Mouse (Mus musculus): ENCODE measurements at regions not wholly inside any gene's neighbourhood (a gene's known extent, or its start where the extent isn't known, plus 50 kb on each side); places are given as distances from the start of the nearest gene placed in this dataset.

DNA sequence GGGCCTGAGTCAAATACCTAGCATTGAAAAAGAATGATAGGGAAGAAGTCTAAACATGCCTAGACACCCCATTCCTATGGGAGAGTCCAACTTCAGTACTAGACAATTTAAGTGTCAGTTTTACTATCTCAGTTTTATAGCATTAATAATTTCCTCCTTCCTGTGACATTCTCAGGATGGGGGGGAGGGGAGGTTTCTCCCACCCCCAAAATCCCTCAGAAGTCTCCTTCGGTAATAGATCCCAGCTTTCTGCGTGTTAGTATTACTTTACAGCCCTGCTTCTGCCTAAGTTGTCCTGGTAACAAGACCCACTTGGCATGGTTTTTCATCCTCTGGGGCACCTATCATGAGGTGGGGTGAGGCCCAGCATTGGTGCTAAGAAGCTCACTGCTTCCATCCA lies 202.9 kb upstream of the Dapk1 start:
- 39% methylated on average over 2 of the region's 2 CpGs for WGBS
- Histone ChIP-seq H3K9me3 (replicated peaks) (no peaks in the 10 kb centered on the region), H3K4me3 (replicated peaks) (no peak overlapping the region), H3K9ac (no peak overlapping the region), H3K36me3 (no peaks in the 10 kb centered on the region), H3K27me3 (no peaks in the 10 kb centered on the region), H3K4me2 (no peak overlapping the region), H3K4me1 (no peaks in the 10 kb centered on the region), H3K27ac (no peak overlapping the region)
- ATAC-seq (replicated peaks; ENCODE audit: low FRiP score): no peak

DNA sequence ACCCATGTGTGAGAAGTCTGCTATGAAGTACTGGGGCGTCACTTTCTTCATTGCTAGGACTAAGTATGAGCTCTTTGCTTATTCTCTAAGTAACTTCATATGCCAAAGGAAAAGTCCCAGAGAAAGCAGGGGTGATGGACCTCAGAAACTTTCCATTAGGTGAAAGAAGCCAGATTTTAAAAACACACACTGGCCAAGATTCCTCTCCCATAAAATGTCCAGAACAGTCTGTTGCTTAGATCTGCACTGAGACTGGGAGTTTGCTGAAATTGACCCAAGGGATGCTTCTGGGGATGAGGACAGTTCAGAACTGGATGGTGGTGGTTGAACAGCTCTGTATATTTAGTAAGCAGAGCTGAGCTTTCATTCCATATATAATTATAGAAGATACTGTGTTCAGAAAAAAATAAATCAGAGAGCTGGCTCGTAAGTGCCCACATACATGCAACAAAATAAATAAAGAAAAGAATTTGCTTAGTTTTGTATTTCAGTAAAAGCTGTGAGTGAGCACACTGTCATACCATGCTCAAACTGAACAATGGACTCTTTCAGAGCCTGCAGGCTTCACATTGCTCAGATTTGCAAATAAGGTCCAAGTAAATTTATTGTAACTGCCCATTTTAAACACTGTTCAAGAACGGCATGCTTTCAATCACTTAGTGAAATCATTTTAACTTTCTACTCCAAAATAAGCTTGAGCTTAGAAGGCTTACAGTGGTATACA lies 200.8 kb upstream of the Dapk1 start:
- Histone ChIP-seq H3K9me3 (replicated peaks) (no peaks in the 10 kb centered on the region), H3K27me3 (no peaks in the 10 kb centered on the region), H3K36me3 (no peaks in the 10 kb centered on the region), H3K4me1 (no peaks in the 10 kb centered on the region), H3K4me2 (no peak overlapping the region), H3K4me3 (replicated peaks) (no peak overlapping the region), H3K9ac (no peak overlapping the region), H3K27ac (no peak overlapping the region)
- WGBS: 69% methylated on average over 3 of the region's 3 CpGs
- no peak for ATAC-seq (replicated peaks; ENCODE audit: low FRiP score)

DNA sequence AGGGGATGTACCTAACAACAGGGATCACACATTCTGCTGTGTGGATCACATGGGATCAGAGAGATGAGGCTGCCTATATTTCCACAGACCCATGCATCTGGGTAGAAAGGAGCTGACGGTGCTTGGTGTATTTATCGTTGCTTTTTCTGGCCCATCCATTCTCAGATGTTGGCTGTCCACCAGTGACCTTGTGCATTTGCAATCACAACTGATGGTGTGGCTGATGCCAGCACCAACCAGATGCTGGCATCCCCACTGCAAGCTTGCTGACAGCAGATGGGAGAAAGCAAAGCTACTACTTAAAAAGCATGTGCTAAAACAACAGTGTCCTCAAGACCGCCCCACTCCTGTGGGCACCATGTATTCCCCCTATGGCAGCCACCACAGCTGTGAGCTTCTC lies 198.3 kb upstream of the Dapk1 start:
- WGBS: 92% methylated on average over 3 of the region's 3 CpGs

DNA sequence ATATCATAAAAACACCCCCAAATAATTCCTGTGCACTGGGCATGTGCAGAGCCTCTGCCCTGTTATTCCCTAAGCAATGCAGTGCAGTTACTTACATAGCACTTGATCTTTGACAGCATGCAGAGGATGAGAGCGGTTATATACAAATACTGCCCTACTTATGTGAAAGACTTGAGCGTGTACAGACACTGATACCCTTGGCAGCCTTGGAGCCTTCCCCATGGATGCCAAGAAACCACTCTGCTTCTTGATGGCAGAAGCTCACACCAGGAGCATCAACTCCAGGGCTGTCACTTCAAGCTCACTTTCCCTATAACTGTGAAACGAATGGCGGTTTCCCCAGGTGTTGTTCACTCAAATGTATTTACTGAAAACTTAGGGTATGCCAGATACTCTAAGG lies 194.4 kb upstream of the Dapk1 start:
- no peak overlapping the region for H3K27ac ChIP-seq
- WGBS: 90% methylated on average over 4 of the region's 4 CpGs

More for the DNA sequence above, 198.3 kb upstream of the Dapk1 start:
- Histone ChIP-seq H3K4me2 (no peak overlapping the region), H3K9ac (no peak overlapping the region), H3K36me3 (no peaks in the 10 kb centered on the region), H3K27me3 (no peaks in the 10 kb centered on the region), H3K9me3 (replicated peaks) (no peaks in the 10 kb centered on the region), H3K4me1 (no peaks in the 10 kb centered on the region), H3K27ac (no peak overlapping the region), H3K4me3 (replicated peaks) (no peak overlapping the region)
- ATAC-seq (replicated peaks; ENCODE audit: low FRiP score): no peak

DNA sequence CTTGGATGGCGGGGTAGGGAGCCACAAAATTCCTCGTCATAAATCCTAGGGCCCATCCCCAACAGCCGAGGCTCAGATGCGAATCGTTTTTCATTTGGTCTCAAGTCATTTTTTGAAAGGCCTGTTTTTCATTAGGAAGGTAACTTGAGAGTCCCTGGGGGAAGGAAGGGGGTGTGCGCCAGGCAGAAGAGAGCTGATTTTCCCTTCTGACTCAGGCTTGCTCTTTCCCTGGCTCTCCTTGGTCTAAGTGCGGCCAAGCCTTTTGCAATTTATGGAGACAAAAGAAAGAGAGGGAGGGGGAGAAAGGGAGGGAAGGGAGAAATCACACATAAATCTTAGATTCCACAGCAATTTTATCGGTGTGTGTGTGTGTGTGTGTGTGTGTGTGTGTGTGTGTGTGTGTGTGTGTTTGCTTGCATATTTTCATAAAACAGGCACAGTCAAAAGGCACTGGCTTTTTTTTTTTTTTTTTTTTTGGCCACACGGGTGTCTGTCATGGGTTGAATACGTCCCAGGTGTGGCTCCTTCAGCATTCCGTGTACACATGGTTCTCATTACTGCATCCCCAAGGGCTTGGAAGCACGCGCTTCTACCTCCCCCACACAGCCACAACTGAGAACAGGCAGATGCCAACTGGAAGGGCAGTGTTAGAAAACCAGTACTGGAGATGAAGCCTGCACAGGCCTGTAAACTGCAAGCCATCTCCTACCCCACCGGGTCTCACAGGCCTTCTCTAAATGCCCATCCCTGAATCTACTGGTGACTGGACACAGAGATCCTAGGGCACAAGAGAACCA lies 191.8 kb upstream of the Dapk1 start:
- Histone ChIP-seq H3K4me1 (peaks cover 13% of the 10 kb centered on the region), H3K27me3 (no peaks in the 10 kb centered on the region), H3K4me3 (replicated peaks) (no peak overlapping the region), H3K4me2 (no peak overlapping the region), H3K9me3 (replicated peaks) (no peaks in the 10 kb centered on the region), H3K36me3 (no peaks in the 10 kb centered on the region), H3K9ac (no peak overlapping the region), H3K27ac (peak overlapping the region; percentile 68)
- WGBS: 23% methylated on average over 14 of the region's 14 CpGs
- peak; percentile 76 for ATAC-seq (replicated peaks; ENCODE audit: low FRiP score)

More for the DNA sequence above, 194.4 kb upstream of the Dapk1 start:
- no peaks in the 10 kb centered on the region for H3K36me3 ChIP-seq
- no peak overlapping the region for H3K9ac ChIP-seq
- ATAC-seq (replicated peaks; ENCODE audit: low FRiP score): no peak
- H3K9me3 ChIP-seq (replicated peaks): no peaks in the 10 kb centered on the region
- no peak overlapping the region for H3K4me3 ChIP-seq (replicated peaks)
- H3K4me2 ChIP-seq: no peak overlapping the region
- H3K27me3 ChIP-seq: no peaks in the 10 kb centered on the region
- peaks cover 13% of the 10 kb centered on the region for H3K4me1 ChIP-seq

DNA sequence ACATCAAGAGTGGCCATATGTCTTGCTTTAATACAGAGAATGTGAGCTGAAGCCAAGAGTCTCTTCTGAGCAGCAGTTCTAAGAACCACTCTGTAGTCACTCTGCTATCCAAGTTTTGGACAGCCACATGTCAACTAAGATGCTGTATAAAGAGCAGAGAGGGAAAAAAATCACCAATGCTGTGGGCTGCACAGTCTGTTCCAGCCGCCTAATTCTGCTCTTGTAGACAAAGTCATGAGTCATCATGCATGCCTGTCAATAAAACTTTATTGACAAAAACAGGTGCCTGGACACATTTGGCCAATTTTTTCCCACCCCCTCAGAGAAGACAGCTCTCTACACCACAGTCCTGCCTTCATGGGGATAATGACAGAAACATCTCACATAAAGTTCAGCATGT lies 185.7 kb upstream of the Dapk1 start:
- Histone ChIP-seq H3K9ac (no peak overlapping the region), H3K27ac (no peak overlapping the region), H3K4me2 (no peak overlapping the region), H3K27me3 (no peaks in the 10 kb centered on the region), H3K4me3 (replicated peaks) (no peak overlapping the region), H3K9me3 (replicated peaks) (no peaks in the 10 kb centered on the region), H3K4me1 (peaks cover 6% of the 10 kb centered on the region; the same call in 1 of the 2 replicates), H3K36me3 (no peaks in the 10 kb centered on the region)
- 85% methylated on average over 1 of the region's 1 CpGs for WGBS
- no peak for ATAC-seq (replicated peaks; ENCODE audit: low FRiP score)

DNA sequence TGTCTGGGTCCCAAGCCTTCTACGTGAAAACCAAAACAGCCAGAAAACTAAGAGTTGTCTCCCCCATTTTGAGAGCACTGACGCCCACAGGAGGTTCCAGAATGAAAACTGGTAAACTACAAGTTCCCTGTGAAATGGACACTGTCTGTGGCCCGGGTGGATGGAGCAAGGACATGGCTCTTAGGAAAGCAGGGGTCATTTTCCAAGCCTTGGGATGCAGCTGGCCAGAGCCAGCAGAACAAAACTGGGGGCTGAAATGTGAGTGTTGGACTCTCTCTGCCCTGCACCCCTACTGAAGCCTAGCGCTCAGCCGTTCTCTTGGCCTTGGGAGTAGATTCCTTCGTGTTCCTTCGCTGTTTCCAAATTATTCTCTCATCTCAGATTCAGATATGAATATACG lies 184.7 kb upstream of the Dapk1 start:
- no peak overlapping the region for H3K4me2 ChIP-seq
- no peaks in the 10 kb centered on the region for H3K36me3 ChIP-seq
- H3K9me3 ChIP-seq (replicated peaks): no peaks in the 10 kb centered on the region
- 81% methylated on average over 8 of the region's 8 CpGs for WGBS
- H3K9ac ChIP-seq: no peak overlapping the region
- no peak for ATAC-seq (replicated peaks; ENCODE audit: low FRiP score)
- H3K27me3 ChIP-seq: no peaks in the 10 kb centered on the region
- peaks cover 7% of the 10 kb centered on the region; the same call in 1 of the 2 replicates for H3K4me1 ChIP-seq
- no peak overlapping the region for H3K27ac ChIP-seq
- no peak overlapping the region for H3K4me3 ChIP-seq (replicated peaks)

DNA sequence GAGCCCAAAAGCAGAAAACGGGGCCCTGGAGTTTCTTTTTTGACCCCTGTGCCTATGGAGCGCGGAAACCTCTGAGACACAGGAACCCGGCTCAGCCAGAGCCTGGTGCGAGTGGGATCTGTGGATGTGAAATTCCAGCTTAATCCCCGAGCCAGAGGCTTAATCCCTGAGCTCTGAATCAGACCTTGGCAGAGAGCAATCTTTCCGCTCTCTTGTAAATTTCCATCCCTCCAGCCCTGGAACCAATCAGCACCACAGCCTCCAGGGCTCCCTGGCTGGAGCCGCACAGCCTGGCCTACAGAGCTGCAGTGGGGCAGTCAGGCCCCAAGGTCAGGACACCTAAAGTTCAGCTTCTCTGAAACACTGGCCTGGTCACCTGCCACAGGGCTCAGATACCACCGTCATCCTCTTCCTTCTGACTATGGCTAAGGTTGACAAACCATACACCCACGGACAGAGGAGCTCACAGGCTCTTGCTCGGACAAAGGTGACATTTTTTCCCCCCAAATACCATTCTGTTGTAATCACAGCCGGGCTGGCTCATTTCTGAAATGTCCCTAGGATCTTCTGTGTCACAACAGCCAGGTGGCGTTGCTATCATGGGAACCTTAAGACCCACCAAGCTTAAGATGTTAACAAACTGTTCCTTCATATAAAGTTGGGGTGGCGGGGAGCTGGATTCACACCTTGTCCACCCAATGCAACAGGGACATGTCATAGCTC lies 184.2 kb upstream of the Dapk1 start:
- Histone ChIP-seq H3K9me3 (replicated peaks) (no peaks in the 10 kb centered on the region), H3K4me3 (replicated peaks) (no peak overlapping the region), H3K27ac (no peak overlapping the region), H3K27me3 (no peaks in the 10 kb centered on the region), H3K9ac (no peak overlapping the region), H3K4me2 (no peak overlapping the region), H3K36me3 (no peaks in the 10 kb centered on the region), H3K4me1 (peaks cover 7% of the 10 kb centered on the region; the same call in 1 of the 2 replicates)
- WGBS: 68% methylated on average over 14 of the region's 14 CpGs
- no peak for ATAC-seq (replicated peaks; ENCODE audit: low FRiP score)

DNA sequence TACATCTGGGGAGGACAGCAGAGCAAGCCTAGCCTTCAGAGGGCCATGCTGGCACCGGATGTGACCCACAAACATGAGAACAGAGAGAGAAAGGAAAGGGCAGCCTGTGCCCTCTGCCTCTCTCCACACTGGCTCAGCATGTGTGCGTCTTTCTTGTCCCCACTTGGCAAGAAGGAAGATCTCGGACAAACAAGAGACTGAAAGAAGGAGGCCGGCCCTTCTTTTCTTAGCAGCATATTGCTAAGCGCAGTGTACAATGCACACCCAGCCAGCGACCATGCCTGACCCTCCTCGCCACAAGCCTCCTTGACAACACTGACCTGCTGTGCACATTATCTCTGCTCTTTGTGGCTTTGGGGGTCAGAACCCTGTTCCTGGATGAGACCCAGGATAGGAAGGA lies 181.4 kb upstream of the Dapk1 start:
- Histone ChIP-seq H3K4me1 (peaks cover 7% of the 10 kb centered on the region; the same call in 1 of the 2 replicates), H3K36me3 (no peaks in the 10 kb centered on the region), H3K27me3 (no peaks in the 10 kb centered on the region), H3K9ac (no peak overlapping the region), H3K9me3 (replicated peaks) (no peaks in the 10 kb centered on the region), H3K4me3 (replicated peaks) (no peak overlapping the region), H3K27ac (no peak overlapping the region), H3K4me2 (no peak overlapping the region)
- WGBS: 77% methylated on average over 7 of the region's 7 CpGs
- no peak for ATAC-seq (replicated peaks; ENCODE audit: low FRiP score)

DNA sequence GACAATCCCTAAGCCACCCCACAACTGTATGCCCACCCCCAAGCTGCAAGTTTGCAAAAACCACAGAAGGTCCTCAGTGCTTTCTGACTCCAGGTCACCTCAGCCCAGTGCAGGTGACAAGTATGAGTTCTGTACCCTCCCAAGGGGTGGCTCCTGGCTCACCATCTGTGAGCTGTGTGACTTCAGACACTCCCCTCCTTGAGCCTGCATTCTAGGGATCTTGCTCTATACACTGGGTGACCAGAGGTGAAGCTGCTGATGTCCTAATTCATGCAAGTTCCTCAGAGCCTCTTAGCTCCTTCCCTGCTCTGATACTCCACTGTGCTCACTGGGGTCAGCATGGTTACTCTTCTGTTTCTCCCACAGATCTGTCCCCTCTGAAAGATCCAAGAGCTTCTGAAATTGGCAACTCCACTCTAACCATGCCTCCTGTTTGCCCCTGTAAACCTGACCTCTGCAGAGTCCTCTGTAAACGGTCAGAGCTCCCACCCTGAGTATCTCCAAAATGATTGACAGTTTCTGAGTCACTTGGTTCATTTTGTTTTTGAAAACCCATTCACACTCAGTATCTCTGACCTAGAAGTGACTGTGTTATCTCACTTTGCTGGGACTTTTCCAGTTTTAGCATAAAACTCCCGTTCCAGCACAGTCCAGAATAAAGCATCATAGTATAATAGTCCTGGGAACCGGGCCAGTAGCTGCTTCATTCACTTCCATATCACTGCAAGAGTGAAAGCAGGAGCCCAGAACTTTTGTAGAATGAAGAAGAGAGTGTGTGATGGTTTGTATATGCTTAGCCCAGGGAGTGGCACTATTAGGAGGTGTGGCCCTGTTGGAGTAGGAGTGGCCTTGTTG lies 180.7 kb upstream of the Dapk1 start:
- H3K27ac ChIP-seq: peak overlapping the region; percentile 9; the same call in 1 of the 2 replicates
- 50% methylated on average over 3 of the region's 3 CpGs for WGBS
- peaks cover 7% of the 10 kb centered on the region; the same call in 1 of the 2 replicates for H3K4me1 ChIP-seq

DNA sequence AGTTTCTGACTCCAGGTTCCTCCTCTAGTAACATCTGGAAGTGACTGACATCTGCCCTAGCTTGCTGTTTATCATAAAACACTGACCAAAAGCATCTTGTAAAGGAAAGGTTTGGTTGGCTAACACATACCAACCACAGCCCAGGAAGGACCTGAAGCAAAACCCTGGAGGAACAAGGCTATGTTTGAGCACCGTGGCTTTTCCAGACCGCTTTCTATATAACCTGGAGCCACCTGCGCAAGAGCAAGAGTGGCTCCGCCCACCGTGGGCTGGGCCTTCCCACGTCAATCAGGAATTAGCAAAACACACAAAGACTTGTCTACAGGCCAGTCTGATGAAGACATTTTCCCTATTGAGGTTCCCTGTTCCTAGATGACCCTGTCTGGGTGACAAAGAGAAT lies 177.5 kb upstream of the Dapk1 start:
- H3K9ac ChIP-seq: no peak overlapping the region
- H3K4me1 ChIP-seq: peaks cover 23% of the 10 kb centered on the region
- H3K27me3 ChIP-seq: no peaks in the 10 kb centered on the region
- no peak overlapping the region for H3K4me2 ChIP-seq
- no peak overlapping the region for H3K4me3 ChIP-seq (replicated peaks)
- H3K9me3 ChIP-seq (replicated peaks): no peaks in the 10 kb centered on the region
- H3K36me3 ChIP-seq: no peaks in the 10 kb centered on the region
- no peak overlapping the region for H3K27ac ChIP-seq
- no peak for ATAC-seq (replicated peaks; ENCODE audit: low FRiP score)
- 71% methylated on average over 6 of the region's 6 CpGs for WGBS

More for the DNA sequence above, 180.7 kb upstream of the Dapk1 start:
- ATAC-seq (replicated peaks; ENCODE audit: low FRiP score): no peak
- Histone ChIP-seq H3K27me3 (no peaks in the 10 kb centered on the region), H3K4me2 (no peak overlapping the region), H3K4me3 (replicated peaks) (no peak overlapping the region), H3K9ac (no peak overlapping the region), H3K9me3 (replicated peaks) (no peaks in the 10 kb centered on the region), H3K36me3 (no peaks in the 10 kb centered on the region)
